Mouse (Mus musculus): ENCODE results near the gene Mllt6. TPM values are rescaled to one million over a fixed set of nuclear protein-coding genes. Genes with fewer than 3 reads are reported as not detected.
A peak's percentile ranks its signal among the peaks of the same experiment; 100 is the strongest.

Mllt6 gene
- 0.16 and 0.21 TPM in 2 replicates for polyA plus RNA-seq (2015; fragmentation: Nextera tagmentation; extraction: Ambion mirVana)

DNA sequence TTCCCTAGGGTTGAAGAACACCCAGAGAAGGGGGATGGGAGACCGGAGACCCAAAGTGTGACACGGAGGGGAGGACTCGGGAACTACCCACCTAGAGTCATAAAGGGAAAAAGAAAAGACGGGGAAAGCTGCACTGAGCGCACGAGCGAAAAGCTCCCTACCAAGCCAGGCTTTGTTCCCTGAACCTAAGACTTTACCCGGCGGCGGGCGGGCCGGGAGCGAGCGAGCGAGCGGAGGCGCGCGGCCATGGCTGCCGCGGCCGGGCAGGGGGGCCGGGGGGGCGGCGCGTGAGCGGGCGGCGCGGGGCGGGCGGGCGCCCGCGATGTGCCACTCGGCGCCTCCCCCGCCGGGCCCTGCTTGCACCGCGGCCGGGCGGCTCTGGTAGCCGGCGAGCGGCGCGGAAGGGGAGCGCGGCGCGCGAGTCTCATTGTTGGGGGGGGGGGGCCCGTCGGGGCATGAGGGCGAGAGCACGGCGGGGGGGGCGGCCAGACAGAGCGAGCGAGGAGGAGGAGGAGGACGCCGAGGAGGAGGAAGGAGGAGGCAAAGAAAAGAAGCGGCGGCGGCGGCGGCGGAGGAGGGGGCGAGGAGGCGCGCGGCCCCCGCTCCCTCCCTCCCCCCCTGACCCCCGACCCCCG is at the start of gene Mllt6:
TSS of gene Mllt6 (plus strand) at position 522 of the 635 bp plus-strand sequence.
- Histone ChIP-seq H3K4me3 (ENCODE audit: low read depth, low read length) (peak within 1 kb of the TSS; percentile 65), H3K27me3 (ENCODE audit: control insufficient read depth, insufficient read depth, low read depth, low read length) (peaks cover 74% of the 10 kb centered on the region)

DNA sequence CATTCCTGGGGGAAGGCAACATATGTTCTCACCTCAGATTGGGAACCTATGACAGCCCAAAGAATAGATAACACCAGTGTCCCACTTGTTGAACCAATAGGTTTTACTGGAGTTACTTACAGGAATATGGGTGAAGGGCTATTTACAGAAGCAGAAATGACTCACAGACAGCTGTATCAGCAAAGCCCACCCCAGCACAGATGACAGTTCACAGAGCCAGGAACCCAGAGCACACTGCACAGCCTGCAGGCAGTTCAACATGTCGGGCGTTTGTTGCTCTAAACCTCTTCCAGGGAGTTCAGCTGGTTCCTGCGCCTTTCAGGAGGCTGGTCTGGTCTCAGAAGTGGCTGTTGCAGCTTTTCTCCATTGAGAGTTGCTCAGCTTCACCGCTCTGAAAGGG is 47.9 kb upstream of the Mllt6 start:
- no peak overlapping the region for H3K4me3 ChIP-seq (ENCODE audit: low read depth, low read length)
- 54% methylated on average over 4 of the region's 4 CpGs for WGBS (ENCODE audit: insufficient replicate concordance)
- no peak for ATAC-seq (ENCODE audit: low read depth)

More for the DNA sequence above, at the start of gene Mllt6:
- H3K4me1 ChIP-seq (ENCODE audit: control insufficient read depth, low read depth, low read length): peaks cover 21% of the 10 kb centered on the region
- peak; percentile 37 for ATAC-seq (ENCODE audit: low read depth)
- WGBS (ENCODE audit: insufficient replicate concordance): 0% methylated on average over 29 of the region's 76 CpGs
- H3K9ac ChIP-seq (ENCODE audit: low read depth, low read length): peak within 1 kb of the TSS; percentile 45
- no peaks in the 10 kb centered on the region for H3K9me3 ChIP-seq (replicated peaks; ENCODE audit: control insufficient read depth, low read length)
- H3K36me3 ChIP-seq (ENCODE audit: control insufficient read depth, insufficient read depth): no peaks in the 10 kb centered on the region
- peak within 1 kb of the TSS; percentile 77 for H3K4me2 ChIP-seq (ENCODE audit: low read depth, low read length)
- H3K27ac ChIP-seq (ENCODE audit: low read length): no peak within 1 kb of the TSS

GRCm38 (mm10) chr11:97618368-97618767 is 44.8 kb upstream of the Mllt6 start:
- 33% methylated on average over 11 of the region's 11 CpGs for WGBS (ENCODE audit: insufficient replicate concordance)
- no peak overlapping the region for H3K9ac ChIP-seq (ENCODE audit: low read depth, low read length)

More for the DNA sequence above, 47.9 kb upstream of the Mllt6 start:
- Histone ChIP-seq H3K27me3 (ENCODE audit: control insufficient read depth, insufficient read depth, low read depth, low read length) (no peaks in the 10 kb centered on the region; the same call in 1 of the 2 replicates), H3K9ac (ENCODE audit: low read depth, low read length) (no peak overlapping the region), H3K4me2 (ENCODE audit: low read depth, low read length) (no peak overlapping the region), H3K36me3 (ENCODE audit: control insufficient read depth, insufficient read depth) (no peaks in the 10 kb centered on the region), H3K27ac (ENCODE audit: low read length) (no peak overlapping the region), H3K9me3 (replicated peaks; ENCODE audit: control insufficient read depth, low read length) (no peaks in the 10 kb centered on the region), H3K4me1 (ENCODE audit: control insufficient read depth, low read depth, low read length) (no peaks in the 10 kb centered on the region; the same call in 1 of the 2 replicates)

GRCm38 (mm10) chr11:97619391-97619795 is 43.8 kb upstream of the Mllt6 start:
- H3K4me2 ChIP-seq (ENCODE audit: low read depth, low read length): no peak overlapping the region
- no peak overlapping the region for H3K4me3 ChIP-seq (ENCODE audit: low read depth, low read length)
- H3K27me3 ChIP-seq (ENCODE audit: control insufficient read depth, insufficient read depth, low read depth, low read length): peaks cover 15% of the 10 kb centered on the region
- no peak overlapping the region for H3K27ac ChIP-seq (ENCODE audit: low read length)
- 52% methylated on average over 5 of the region's 5 CpGs for WGBS (ENCODE audit: insufficient replicate concordance)
- no peaks in the 10 kb centered on the region for H3K36me3 ChIP-seq (ENCODE audit: control insufficient read depth, insufficient read depth)
- no peak for ATAC-seq (ENCODE audit: low read depth)
- no peak overlapping the region for H3K9ac ChIP-seq (ENCODE audit: low read depth, low read length)
- H3K9me3 ChIP-seq (replicated peaks; ENCODE audit: control insufficient read depth, low read length): no peaks in the 10 kb centered on the region
- H3K4me1 ChIP-seq (ENCODE audit: control insufficient read depth, low read depth, low read length): no peaks in the 10 kb centered on the region; the same call in 1 of the 2 replicates

More at GRCm38 (mm10) chr11:97618368-97618767, 44.8 kb upstream of the Mllt6 start:
- no peak overlapping the region for H3K4me2 ChIP-seq (ENCODE audit: low read depth, low read length)
- no peaks in the 10 kb centered on the region for H3K36me3 ChIP-seq (ENCODE audit: control insufficient read depth, insufficient read depth)
- no peaks in the 10 kb centered on the region for H3K9me3 ChIP-seq (replicated peaks; ENCODE audit: control insufficient read depth, low read length)
- 0 out of 2 replicates have a peak, but pooled peaks have one; percentile 5 for ATAC-seq (ENCODE audit: low read depth)
- no peak overlapping the region for H3K27ac ChIP-seq (ENCODE audit: low read length)
- H3K4me3 ChIP-seq (ENCODE audit: low read depth, low read length): no peak overlapping the region
- no peaks in the 10 kb centered on the region; the same call in 1 of the 2 replicates for H3K4me1 ChIP-seq (ENCODE audit: control insufficient read depth, low read depth, low read length)
- peaks cover 5% of the 10 kb centered on the region for H3K27me3 ChIP-seq (ENCODE audit: control insufficient read depth, insufficient read depth, low read depth, low read length)

DNA sequence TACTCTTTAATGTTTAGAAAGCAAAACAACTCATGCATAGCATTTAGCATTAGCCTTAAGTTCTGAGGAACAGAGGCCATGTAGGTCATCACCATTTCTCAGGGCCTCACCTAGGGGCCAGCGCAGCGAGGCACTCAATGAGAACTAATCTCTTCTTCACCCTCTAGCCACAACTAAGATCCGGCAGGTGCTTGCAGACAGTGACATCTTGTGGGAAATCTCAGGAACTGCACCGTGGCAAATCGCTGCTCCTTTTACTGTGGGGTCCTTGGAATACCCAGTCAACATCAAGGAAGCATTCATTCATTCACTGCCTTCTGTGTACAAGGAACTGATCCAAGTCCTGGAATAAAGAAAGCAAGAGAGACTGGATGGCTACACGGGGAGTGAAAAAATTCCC is 40.8 kb upstream of the Mllt6 start:
- Histone ChIP-seq H3K27me3 (ENCODE audit: control insufficient read depth, insufficient read depth, low read depth, low read length) (peaks cover 44% of the 10 kb centered on the region), H3K9me3 (replicated peaks; ENCODE audit: control insufficient read depth, low read length) (no peaks in the 10 kb centered on the region)
- ATAC-seq (ENCODE audit: low read depth): no peak

GRCm38 (mm10) chr11:97623166-97623565 is 40.0 kb upstream of the Mllt6 start:
- Histone ChIP-seq H3K27me3 (ENCODE audit: control insufficient read depth, insufficient read depth, low read depth, low read length) (peaks cover 51% of the 10 kb centered on the region), H3K27ac (ENCODE audit: low read length) (no peak overlapping the region), H3K36me3 (ENCODE audit: control insufficient read depth, insufficient read depth) (no peaks in the 10 kb centered on the region), H3K4me2 (ENCODE audit: low read depth, low read length) (no peak overlapping the region), H3K4me3 (ENCODE audit: low read depth, low read length) (no peak overlapping the region), H3K9ac (ENCODE audit: low read depth, low read length) (no peak overlapping the region), H3K9me3 (replicated peaks; ENCODE audit: control insufficient read depth, low read length) (no peaks in the 10 kb centered on the region), H3K4me1 (ENCODE audit: control insufficient read depth, low read depth, low read length) (no peaks in the 10 kb centered on the region)
- no peak for ATAC-seq (ENCODE audit: low read depth)
- WGBS (ENCODE audit: insufficient replicate concordance): 39% methylated on average over 9 of the region's 9 CpGs

More for the DNA sequence above, 40.8 kb upstream of the Mllt6 start:
- Histone ChIP-seq H3K4me1 (ENCODE audit: control insufficient read depth, low read depth, low read length) (no peaks in the 10 kb centered on the region; the same call in 1 of the 2 replicates), H3K9ac (ENCODE audit: low read depth, low read length) (no peak overlapping the region), H3K4me3 (ENCODE audit: low read depth, low read length) (no peak overlapping the region), H3K27ac (ENCODE audit: low read length) (no peak overlapping the region), H3K4me2 (ENCODE audit: low read depth, low read length) (no peak overlapping the region), H3K36me3 (ENCODE audit: control insufficient read depth, insufficient read depth) (no peaks in the 10 kb centered on the region)
- 2% methylated on average over 6 of the region's 6 CpGs for WGBS (ENCODE audit: insufficient replicate concordance)

DNA sequence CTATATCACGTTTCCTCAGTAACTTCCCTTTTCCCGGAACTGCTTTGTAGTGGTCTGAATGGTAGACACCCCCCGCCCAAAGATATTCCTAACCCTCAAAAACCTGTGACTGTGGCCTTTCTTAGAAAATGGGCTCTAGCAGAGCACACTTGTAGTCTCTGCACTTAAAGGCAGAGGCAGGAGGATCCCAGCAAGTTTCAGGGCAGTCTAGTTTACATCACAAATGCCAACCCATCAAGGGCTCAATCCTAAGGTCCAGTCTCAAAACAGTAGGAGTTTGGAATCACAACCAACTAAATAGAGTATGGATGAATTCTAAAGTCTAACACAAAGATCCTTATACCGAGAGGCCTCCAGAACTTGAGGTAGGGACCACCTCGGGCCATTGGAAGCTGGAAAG is 37.7 kb upstream of the Mllt6 start:
- ATAC-seq (ENCODE audit: low read depth): no peak
- H3K4me2 ChIP-seq (ENCODE audit: low read depth, low read length): no peak overlapping the region
- no peak overlapping the region for H3K4me3 ChIP-seq (ENCODE audit: low read depth, low read length)
- H3K9ac ChIP-seq (ENCODE audit: low read depth, low read length): no peak overlapping the region
- no peak overlapping the region for H3K27ac ChIP-seq (ENCODE audit: low read length)
- no peaks in the 10 kb centered on the region for H3K36me3 ChIP-seq (ENCODE audit: control insufficient read depth, insufficient read depth)
- H3K27me3 ChIP-seq (ENCODE audit: control insufficient read depth, insufficient read depth, low read depth, low read length): peaks cover 75% of the 10 kb centered on the region
- 30% methylated on average over 5 of the region's 5 CpGs for WGBS (ENCODE audit: insufficient replicate concordance)
- H3K9me3 ChIP-seq (replicated peaks; ENCODE audit: control insufficient read depth, low read length): no peaks in the 10 kb centered on the region
- H3K4me1 ChIP-seq (ENCODE audit: control insufficient read depth, low read depth, low read length): peaks cover 7% of the 10 kb centered on the region; the same call in 1 of the 2 replicates

DNA sequence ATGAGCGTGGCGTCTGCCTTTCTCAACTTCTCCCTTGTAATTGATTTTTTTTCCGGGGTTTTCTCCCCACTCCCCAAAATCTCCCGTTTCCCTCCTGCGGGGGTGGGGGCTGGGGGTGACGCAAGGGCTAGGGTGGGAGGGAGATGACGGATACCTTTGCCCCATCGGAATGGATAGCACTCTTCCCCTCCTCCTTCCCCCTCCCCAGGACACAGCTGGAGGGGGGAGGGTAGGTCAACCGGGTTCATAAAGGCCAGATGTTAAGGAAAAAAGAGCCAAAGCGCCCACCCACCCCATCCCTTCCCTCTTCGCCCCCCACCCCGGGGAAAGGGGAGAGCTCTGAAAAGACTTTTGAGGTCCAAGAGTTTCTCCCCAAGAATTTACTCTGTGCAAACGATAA is 36.8 kb upstream of the Mllt6 start:
- H3K4me2 ChIP-seq (ENCODE audit: low read depth, low read length): no peak overlapping the region
- H3K9ac ChIP-seq (ENCODE audit: low read depth, low read length): no peak overlapping the region
- H3K4me1 ChIP-seq (ENCODE audit: control insufficient read depth, low read depth, low read length): peaks cover 7% of the 10 kb centered on the region; the same call in 1 of the 2 replicates
- no peak overlapping the region for H3K4me3 ChIP-seq (ENCODE audit: low read depth, low read length)
- ATAC-seq (ENCODE audit: low read depth): no peak
- WGBS (ENCODE audit: insufficient replicate concordance): 13% methylated on average over 13 of the region's 13 CpGs
- H3K9me3 ChIP-seq (replicated peaks; ENCODE audit: control insufficient read depth, low read length): no peaks in the 10 kb centered on the region
- peaks cover 84% of the 10 kb centered on the region for H3K27me3 ChIP-seq (ENCODE audit: control insufficient read depth, insufficient read depth, low read depth, low read length)
- H3K36me3 ChIP-seq (ENCODE audit: control insufficient read depth, insufficient read depth): no peaks in the 10 kb centered on the region
- H3K27ac ChIP-seq (ENCODE audit: low read length): no peak overlapping the region

DNA sequence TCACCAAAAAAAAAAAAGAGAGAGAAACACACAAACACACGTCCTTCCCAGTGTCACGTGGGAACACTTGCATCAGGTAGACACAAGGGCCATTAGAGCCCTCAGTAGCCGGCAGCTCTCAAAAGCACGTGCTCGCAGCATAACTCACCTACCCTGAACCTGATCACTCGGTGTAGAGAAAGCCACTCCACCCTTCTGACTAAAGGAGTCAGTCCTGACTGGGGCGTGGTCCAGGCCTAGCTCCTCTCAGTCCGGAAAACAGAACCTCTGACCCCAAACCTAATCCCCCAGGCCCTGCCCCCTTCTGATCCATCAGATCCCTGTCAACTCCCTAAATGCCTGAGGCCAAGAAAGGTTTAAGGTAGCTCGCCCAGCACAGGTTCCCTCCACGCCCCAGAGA is 36.4 kb upstream of the Mllt6 start:
- no peak overlapping the region for H3K27ac ChIP-seq (ENCODE audit: low read length)
- H3K36me3 ChIP-seq (ENCODE audit: control insufficient read depth, insufficient read depth): no peaks in the 10 kb centered on the region
- H3K4me1 ChIP-seq (ENCODE audit: control insufficient read depth, low read depth, low read length): peaks cover 7% of the 10 kb centered on the region; the same call in 1 of the 2 replicates
- peaks cover 88% of the 10 kb centered on the region for H3K27me3 ChIP-seq (ENCODE audit: control insufficient read depth, insufficient read depth, low read depth, low read length)
- no peak overlapping the region for H3K4me2 ChIP-seq (ENCODE audit: low read depth, low read length)
- no peak overlapping the region for H3K4me3 ChIP-seq (ENCODE audit: low read depth, low read length)
- H3K9me3 ChIP-seq (replicated peaks; ENCODE audit: control insufficient read depth, low read length): no peaks in the 10 kb centered on the region
- no peak overlapping the region for H3K9ac ChIP-seq (ENCODE audit: low read depth, low read length)
- no peak for ATAC-seq (ENCODE audit: low read depth)
- 23% methylated on average over 10 of the region's 10 CpGs for WGBS (ENCODE audit: insufficient replicate concordance)

All from liver, embryonic 16.5 days (tissue).